Mouse (Mus musculus): Measurements from ENCODE around the gene Grm1.
"Not testable (repeated sequence)": the region's sequence is repeated elsewhere in the genome, so short reads cannot be mapped to it uniquely, and the experiment has no call there.

Gene Grm1

DNA sequence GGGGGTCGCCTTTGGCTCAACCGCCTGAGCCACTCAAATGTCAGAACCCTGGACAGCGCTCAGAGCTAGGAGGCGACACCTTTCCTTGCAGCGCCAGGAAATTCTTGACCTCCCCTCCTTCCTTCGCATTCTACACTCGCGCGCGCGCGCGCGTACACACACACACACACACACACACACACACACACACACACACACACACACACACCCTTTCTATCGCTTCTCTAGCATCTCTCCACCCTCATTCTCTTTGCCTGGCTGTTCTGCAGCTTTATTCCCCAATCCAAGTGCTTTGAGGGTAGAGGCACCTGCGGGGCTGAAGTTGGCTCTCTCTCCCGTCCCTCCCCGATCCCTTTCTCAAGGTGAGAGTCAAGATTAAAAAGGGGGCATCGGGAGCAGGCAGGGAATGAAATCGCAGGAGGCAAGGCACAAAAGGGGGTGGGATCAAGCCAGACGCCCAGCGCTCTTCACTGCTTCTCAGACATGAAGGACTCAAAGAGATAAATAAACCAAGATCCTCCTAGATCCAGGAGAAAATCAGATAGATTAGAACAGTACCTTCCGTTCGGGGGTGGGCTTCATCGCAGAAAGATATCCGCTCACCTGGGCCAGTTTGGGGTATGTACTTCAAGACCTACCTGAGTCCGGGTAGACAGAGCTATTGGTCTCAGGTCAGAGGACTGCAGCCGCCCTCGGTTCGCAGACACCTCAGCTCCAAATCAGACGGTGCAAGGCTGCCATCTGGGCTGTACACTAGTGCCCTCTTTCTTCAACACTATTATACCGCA is at the start of gene Grm1:
Gene Grm1, minus strand, starts transcription at position 746 of the 788 bp plus-strand sequence.
- peak; percentile 41 for DNase-seq (ENCODE audit: extremely low spot score, low read depth, low spot score)

DNA sequence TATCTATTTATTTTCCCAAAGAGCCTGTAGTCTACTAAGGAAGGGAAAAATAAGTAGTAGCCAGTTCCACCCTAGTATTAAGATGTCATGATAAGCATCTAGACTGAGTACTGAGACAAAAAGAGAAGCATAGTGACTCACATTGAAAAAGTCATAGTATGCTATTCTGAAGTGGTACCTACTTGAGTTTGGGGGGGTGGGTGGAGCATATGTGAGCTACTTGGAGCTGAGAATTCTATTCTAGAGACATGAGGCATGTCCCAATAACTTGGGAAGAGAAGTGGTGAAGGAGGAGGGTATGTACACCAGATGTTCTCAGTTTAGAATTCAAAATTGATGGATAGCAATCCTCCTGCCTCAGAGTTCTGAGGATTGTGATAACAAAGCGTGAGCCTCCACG is 39.6 kb upstream of the Grm1 start:
- DNase-seq (ENCODE audit: extremely low spot score, low read depth, low spot score), result no peak

DNA sequence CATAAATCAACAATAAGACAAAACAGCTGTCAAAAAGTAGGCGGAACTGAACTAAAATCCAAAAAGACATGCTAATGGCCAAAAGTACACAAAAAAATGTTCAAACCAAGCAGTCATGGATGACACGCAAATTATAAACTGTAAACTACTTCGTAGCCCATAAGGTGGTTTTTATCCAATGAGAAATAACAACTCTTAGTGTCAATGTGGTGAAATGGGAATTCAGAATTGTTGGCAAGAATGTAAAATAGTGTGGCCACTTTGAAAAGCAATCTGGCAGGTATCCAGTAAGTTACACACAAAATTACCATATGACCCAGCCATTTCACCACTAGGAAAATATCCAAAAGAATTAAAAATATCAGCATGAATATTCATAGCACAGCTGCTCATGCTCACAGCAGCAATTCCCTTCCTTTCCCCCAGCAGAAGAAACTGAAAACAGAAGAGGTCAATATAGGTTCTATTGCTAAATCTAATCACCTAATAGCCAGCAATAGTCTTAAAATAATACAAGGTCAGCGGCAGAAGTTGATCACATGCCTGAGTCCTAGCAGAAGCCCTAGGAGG is 16.4 kb upstream of the Grm1 start:
- DNase-seq (ENCODE audit: extremely low spot score, low read depth, low spot score), result no peak

DNA sequence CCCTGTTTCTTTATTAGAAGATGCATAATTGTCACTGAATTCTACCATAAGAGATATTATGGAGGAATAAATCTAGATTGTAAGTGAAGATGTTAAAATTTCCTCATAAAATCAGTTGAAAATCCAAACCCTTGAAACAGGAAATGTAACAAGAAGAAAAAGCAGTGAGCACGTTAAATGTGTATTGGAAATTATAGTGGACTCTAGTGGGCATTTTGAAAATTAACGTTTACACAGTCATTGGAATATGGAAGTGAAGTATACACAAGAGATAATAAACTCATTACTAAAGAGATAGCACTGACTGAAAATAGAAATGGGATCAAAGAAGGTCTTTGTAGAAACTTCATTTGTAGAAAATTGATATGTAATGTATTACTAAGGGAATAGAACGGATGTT is 4.2 kb upstream of the Grm1 start:
- DNase-seq (ENCODE audit: extremely low spot score, low read depth, low spot score), result no peak

DNA sequence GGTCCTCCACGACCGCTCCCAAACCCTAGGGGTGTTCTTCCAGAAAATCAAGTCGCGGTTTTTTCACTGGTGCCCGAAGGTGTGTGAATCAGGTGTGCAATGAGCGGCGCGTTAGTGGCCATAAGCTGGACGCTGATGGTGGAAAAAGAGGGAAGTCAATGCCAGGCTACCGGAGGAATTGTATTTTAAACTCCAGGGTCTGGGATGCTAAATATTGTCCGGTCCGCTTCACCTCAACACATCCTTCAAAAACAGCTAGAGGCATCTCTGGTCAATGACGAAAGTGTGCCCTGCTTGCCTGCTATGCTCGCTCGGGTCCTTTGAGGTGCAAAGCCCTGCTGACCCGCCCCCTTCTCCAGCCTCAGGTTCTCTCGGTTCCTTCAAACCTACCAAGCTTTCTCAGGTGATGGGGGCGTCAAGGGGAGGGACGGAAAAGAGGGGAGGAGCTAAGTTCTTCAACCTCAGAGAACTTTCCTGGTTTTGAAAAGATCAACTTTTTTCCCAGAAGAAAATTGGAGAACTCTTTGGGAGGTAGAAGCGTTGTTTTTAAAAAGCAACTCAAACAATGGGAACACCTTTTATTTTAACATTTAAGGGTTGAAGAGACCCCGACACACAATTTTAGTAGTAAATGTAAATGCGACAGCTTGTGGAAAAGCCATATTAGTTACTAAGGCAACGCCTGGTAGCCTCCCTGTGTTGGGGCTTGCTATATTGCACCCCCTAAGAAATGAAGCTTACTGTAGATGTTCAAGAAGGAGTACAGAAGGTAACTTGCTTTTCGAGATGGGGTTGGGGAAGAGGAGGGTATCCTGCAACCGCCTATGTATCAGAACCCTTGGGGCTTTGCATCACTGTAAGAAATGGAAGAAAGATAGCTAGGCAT is 1.2 kb downstream of the Grm1 start:
- no peak for DNase-seq (ENCODE audit: extremely low spot score, low read depth, low spot score)

DNA sequence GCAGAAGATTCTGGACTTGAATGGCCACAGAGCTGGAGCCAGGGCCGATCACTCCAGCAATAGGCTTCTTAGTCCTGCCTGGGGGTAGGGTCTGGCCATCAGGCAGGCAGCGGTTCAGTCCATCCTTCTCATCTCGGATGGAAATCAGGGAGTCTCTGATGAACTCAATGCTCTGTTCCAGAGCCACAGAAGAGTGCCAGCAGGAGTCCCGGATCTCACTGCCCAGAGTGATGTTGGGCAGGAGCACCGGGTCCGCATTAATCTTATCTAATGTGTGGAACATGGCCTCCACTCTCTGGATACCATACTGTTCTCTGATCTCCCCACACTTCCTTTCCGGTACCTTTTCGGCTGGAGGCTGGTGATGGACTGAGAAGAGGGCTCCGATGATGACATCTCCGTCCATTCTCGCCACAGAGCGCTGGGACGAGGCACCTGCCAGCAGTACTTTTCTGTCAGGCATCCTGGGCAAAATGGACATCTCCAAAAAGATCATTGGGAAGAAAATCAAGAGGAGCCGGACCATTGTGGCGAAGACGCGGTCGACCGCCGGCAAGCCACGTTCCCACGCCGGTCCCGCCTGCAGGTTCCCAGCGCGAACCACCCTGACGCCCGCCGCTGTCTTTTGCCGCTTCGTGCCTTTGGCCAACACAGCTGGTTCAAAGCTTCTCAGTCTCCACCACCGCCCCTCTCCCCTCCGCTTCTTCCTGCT is 2.0 kb downstream of the Grm1 start:
- no peak for DNase-seq (ENCODE audit: extremely low spot score, low read depth, low spot score)

DNA sequence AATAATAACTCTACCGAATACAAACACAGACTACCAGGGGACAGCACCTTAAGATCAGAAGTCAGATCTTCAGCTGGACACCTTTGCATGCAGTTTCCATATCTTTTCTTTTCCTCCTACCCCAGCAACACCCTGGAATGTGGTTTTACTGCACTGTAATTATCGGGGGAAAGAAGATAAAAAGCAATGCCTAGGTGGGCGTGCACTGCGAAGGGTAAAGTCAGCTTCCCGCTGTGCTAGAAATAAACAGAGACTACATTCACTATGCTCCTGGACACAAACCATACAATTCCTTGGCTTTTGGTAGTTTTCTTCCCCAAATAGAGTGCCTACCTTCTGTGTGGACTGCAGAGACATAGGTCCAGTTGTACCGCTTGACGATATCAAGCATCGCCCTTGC is 2.6 kb downstream of the Grm1 start:
- DNase-seq (ENCODE audit: extremely low spot score, low read depth, low spot score), result no peak

DNA sequence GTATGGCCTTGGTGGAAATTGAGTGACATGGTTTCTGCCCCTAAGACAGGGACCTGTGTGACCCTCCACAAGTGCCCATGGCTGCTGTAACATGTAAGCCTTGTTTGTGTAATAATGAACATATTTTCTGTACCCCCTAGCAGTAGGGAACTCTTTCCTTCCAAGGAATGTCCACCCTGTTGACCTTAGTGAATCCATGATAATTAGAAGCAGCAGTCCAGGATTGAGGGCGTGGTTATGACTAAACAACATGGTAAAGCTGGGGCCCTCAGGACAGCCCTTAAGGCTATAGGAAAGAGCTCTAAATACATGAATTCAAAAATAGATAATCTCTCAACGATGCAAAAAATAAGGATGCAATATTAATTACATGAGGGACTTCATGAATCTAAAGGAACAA is 17.0 kb downstream of the Grm1 start:
- DNase-seq (ENCODE audit: extremely low spot score, low read depth, low spot score), result no peak

DNA sequence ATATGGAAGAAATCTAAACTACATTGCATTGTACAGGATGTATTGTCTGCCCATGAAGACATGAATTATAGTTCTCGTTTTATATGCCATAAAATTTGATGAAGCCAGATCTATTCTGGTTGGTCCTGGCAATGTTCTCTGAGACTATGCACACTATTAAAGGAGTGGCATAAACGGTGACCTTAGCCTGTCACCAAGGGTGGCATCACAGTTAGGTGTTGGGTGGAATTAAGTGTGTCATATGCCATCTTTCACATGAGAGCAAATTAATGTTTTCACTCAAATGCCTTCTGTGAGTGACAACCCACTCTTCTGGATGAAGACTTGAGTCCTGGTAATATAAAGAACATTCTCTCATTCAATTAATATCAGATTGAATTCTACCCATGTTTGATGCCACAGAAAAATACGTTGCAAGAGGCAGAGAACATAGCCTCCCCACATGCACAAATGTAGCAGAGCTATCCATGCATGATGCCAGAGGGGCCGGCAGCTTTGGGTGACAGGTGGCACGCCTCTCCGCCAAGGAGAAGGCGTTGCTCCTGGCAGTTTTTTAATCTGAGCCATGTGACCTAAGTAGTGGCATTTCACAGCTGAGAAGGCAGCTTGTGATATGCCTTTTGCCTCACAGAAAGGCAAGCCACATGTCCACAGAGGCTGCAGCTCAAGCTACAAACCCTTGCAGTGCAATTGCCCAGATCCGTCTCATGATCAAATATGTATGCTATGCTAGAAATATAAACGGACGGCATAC is 20.7 kb downstream of the Grm1 start:
- no peak for DNase-seq (ENCODE audit: extremely low spot score, low read depth, low spot score)

DNA sequence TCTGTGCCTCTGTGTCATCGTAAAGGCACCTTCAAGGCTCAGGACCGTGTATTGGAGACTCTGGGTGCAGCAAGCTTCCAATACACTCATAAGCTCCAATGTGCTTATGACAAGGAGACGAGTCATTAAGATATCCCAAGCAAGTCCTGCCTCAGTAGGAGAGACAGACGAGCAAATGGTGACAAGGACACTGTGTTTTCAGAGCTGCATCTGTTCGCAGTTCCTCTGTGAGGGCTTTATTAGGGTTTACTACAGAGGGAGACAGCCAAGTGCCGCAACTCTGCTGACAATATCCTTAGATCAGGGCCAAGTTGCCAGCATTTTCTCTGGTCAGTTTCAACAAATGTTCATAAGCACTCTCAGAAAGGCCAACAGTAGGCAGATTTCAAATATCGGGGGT is 32.8 kb downstream of the Grm1 start:
- DNase-seq (ENCODE audit: extremely low spot score, low read depth, low spot score), result no peak

DNA sequence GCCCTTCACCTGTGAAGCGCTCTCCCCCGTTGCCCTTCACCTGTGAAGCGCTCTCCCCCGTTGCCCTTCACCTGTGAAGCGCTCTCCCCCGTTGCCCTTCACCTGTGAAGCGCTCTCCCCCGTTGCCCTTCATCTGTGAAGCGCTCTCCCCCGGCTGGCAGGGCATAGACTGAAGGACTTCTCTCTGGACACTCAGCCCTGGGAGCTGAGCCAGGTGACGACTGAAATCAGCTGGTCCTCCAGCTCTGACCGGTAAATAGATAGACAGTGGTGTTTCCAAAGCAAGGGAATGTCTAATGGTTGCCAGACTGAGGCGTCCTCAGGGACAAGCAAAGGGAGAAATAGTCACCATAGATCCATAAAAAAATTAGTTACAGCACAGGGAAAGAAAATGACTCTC is 36.7 kb downstream of the Grm1 start:
- DNase-seq (ENCODE audit: extremely low spot score, low read depth, low spot score), result not testable (repeated sequence)

DNA sequence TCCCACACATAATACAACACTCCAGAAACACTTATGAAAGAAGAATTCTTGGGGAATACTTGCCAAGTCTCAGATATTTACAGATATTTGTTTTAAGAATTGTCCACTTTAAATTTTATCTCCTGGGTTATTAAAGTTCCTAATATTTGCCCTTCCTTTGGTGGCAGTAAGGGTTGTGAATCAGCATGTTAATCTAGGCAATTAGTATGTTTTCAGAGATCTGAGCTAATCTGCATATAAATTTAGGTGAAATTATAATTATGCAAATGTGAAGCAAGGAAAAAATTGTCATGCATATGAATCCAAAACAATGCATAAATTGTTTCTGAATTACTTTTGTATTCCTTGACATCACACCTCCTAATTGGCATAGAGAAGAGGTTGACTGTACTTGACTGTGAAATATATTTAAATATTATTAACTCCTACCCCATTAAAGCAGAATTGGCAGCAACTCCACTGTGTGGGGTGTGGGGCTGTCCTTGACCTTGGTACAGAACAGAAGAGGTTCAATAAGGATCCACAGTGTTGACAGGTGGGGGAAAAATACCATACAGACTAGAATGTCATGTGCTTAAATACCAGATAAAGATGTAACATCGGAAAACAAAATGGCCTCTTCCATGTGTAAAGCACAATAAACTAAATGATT is 37.6 kb downstream of the Grm1 start:
- DNase-seq (ENCODE audit: extremely low spot score, low read depth, low spot score), result no peak

DNA sequence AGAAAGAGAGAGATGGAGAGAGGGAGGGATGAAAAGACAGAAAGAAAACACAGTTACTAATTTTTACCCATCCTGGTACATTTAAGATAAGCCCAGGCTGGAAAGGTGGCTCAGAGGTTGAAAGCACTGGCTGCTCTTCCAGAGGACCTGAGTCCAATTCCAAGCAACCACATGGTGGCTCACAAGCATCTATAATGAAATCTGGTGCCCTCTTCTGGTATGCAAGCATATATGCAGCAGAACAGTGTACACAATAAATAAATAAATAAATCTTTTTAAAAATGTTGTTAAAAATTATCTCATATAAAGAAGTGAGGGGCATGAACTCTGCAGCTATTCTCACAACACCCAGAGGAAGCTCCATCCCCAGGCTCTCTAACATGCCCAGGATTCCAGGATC is 42.8 kb downstream of the Grm1 start:
- DNase-seq (ENCODE audit: extremely low spot score, low read depth, low spot score), result no peak

DNA sequence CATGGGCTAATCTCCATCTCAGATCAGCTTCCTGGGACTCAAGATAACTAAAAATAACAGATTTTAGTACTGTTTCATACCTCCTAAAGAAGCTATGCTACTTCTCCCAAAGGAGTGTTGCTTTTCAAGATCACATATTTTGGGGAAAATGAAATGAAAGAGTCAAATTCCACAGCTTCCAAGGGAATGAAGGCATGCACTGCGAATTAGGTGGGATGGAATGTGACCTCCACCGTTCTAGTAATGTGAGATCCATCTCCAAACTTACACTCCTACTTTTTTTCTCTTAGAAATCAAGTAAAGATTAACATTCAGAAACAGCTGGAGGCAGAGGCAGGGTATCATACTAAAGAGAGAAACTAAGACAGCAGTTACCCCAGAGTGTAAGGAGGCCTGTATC is 49.9 kb downstream of the Grm1 start:
- no peak for DNase-seq (ENCODE audit: extremely low spot score, low read depth, low spot score)

DNA sequence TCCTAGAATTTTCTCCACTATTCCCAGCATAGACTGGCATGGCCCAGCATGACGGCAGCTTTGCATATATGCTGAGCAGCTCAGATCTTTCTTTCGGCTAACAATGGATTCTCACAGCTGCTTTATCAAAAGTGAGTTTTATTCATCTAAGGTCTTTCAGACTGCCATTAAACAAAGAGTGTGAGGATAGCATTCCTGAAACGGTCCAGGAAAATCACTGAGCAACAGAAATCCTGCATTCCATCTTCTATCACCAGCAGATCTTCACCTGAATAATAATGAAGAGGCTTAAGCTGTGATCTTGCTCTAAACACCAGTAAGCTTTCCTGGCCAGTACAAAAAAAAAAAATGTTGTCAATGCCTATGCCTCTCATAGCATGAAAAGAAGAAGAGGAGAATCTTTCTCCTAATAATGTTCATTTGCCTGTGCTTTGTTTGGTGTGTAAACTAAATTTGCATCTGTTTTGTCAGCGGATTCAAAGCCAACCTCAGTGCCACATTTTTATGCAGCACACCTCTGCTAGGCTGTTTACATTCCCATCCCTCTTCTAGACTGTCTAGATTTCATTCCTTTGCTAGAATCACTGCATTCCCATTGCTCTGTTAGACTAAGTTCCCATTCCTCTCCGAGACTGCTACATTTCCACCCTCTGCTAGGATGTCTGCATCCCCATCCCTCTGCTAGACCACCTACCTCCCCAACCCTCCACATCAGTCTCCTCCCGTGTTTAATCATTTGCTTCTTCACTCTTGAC is 56.2 kb downstream of the Grm1 start:
- DNase-seq (ENCODE audit: extremely low spot score, low read depth, low spot score), result no peak

DNA sequence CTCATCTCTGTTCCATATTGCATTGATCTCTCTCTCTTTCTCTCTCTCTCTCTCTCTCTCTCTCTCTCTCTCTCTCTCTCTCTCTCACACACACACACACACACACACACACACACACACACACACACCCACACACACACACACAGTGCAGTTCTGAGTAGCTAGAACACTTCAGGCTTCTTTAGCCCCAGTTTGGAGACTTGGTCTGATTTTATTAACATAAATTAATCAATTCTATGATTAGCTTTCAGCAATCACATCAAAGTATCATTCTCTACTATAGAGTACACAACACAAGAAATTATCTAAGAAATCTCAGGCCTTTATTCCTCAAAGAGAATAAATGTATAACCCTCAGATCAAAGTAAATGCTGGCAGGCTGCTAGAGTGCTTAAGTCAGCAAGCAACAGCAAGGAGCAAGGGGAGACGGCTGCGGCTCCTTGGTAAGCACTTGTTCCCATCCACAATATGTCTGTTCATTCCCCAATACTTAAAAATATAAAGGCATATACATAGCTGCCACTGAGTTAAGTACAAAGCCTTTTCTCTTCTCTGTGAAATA is 63.1 kb downstream of the Grm1 start:
- DNase-seq (ENCODE audit: extremely low spot score, low read depth, low spot score), result no peak

DNA sequence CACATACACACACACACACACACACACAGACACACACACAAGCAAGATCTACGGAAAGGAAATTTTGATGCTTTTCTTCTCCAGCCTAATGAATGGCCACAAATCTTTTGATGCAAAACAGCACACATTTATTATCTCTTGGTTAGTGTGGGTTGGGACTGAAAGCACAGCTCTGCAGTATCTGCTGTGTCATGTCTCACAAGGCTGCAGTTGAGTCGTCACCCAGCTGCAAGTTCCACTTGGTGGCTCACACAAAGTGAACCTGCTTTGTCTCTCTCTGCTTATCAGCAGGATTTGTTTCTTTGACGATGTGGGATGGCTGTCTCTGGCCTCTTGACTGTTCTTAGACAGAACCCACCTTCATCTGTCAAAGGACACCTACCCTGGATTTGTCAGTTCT is 68.5 kb downstream of the Grm1 start:
- no peak for DNase-seq (ENCODE audit: extremely low spot score, low read depth, low spot score)

DNA sequence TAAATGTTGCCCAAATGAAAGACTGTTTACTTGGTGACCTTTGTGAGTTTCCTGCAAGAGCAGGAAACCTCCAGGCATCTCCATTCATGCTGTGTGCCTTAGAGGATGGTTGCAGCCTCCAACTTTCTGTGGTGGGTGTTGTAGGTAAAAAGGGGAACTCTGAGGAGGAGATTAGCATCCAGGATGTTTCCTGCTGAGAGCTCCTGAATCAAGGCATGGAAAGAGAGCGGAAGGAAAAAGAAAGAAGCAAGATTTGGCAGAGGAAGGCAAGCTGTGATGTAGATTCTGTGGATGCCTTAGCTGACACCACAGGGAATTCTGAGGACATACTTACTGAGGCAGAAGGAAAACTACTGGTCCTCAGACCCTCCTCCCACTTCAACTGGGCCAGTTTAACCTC is 85.4 kb downstream of the Grm1 start:
- no peak for DNase-seq (ENCODE audit: extremely low spot score, low read depth, low spot score)

DNA sequence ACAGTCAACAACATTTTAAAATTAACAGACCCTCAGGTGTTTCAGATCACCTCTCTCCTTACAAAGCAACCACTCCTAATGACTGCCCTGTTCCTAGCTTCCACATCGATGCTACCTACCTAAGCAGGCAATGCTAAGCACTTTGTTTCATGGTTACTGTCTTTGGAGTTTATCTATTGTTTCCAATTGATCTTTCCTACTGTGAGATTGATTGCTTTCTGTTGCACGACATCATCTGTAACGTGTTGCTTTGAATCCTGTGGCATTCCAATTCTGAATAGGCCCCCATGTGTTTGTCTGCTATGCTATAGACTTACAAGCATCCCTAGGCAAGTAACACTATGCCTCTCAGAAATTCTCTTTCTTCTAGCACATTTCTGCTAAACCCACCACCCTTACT is 90.4 kb downstream of the Grm1 start:
- no peak for DNase-seq (ENCODE audit: extremely low spot score, low read depth, low spot score)
